Mouse (Mus musculus): ENCODE results near the gene Lin7a. TPM values are rescaled to one million over a fixed set of nuclear protein-coding genes. Genes with fewer than 3 reads are reported as not detected.

Gene Lin7a
- polyA plus RNA-seq, 1 experiment from 2014 or later = 37.0 TPM

GRCm38 (mm10) chr10:107274785-107275184 is 3.3 kb downstream of the Lin7a start:
- no peak overlapping the region for H3K27ac ChIP-seq (replicated peaks; ENCODE audit: low read depth, low read length)
- 58% methylated on average over 3 of the region's 3 CpGs for WGBS
- no peak overlapping the region for H3K9ac ChIP-seq (replicated peaks; ENCODE audit: low read length)
- DNase-seq = peak; percentile 61
- no peak for ATAC-seq (ENCODE audit: low FRiP score, low TSS enrichment)
- no peaks in the 10 kb centered on the region for H3K36me3 ChIP-seq (ENCODE audit: control insufficient read depth, insufficient read depth, low read length)
- H3K4me1 ChIP-seq (ENCODE audit: control insufficient read depth, insufficient read depth, low read length) = no peaks in the 10 kb centered on the region
- no peaks in the 10 kb centered on the region for H3K9me3 ChIP-seq (ENCODE audit: control insufficient read depth, low read length)
- H3K4me3 ChIP-seq (replicated peaks; ENCODE audit: low read depth, low read length) = no peak overlapping the region
- H3K4me2 ChIP-seq (ENCODE audit: low read length) = no peak overlapping the region
- peaks cover 3% of the 10 kb centered on the region; the same call in 1 of the 2 replicates for H3K27me3 ChIP-seq (ENCODE audit: control insufficient read depth, insufficient read depth, low read length)

- ATAC-seq (ENCODE audit: low FRiP score, low TSS enrichment) = no peak
- DNase-seq = no peak
- Histone ChIP-seq H3K36me3 (ENCODE audit: control insufficient read depth, insufficient read depth, low read length) (no peaks in the 10 kb centered on the region), H3K27ac (replicated peaks; ENCODE audit: low read depth, low read length) (no peak overlapping the region), H3K4me2 (ENCODE audit: low read length) (no peak overlapping the region), H3K4me1 (ENCODE audit: control insufficient read depth, insufficient read depth, low read length) (no peaks in the 10 kb centered on the region), H3K9me3 (ENCODE audit: control insufficient read depth, low read length) (no peaks in the 10 kb centered on the region), H3K9ac (replicated peaks; ENCODE audit: low read length) (no peak overlapping the region), H3K27me3 (ENCODE audit: control insufficient read depth, insufficient read depth, low read length) (no peaks in the 10 kb centered on the region), H3K4me3 (replicated peaks; ENCODE audit: low read depth, low read length) (no peak overlapping the region)
- WGBS = 87% methylated on average over 2 of the region's 2 CpGs
These were observed 5.2 kb downstream of the Lin7a start for GRCm38 (mm10) chr10:107276647-107277046.

GRCm38 (mm10) chr10:107293934-107294664 is 22.6 kb downstream of the Lin7a start:
- DNase-seq (no peak), ATAC-seq (ENCODE audit: low FRiP score, low TSS enrichment) (no peak)
- Histone ChIP-seq H3K4me2 (ENCODE audit: low read length) (no peak overlapping the region), H3K4me1 (ENCODE audit: control insufficient read depth, insufficient read depth, low read length) (no peaks in the 10 kb centered on the region), H3K27ac (replicated peaks; ENCODE audit: low read depth, low read length) (no peak overlapping the region), H3K36me3 (ENCODE audit: control insufficient read depth, insufficient read depth, low read length) (no peaks in the 10 kb centered on the region), H3K4me3 (replicated peaks; ENCODE audit: low read depth, low read length) (no peak overlapping the region), H3K9me3 (ENCODE audit: control insufficient read depth, low read length) (no peaks in the 10 kb centered on the region), H3K9ac (replicated peaks; ENCODE audit: low read length) (no peak overlapping the region), H3K27me3 (ENCODE audit: control insufficient read depth, insufficient read depth, low read length) (no peaks in the 10 kb centered on the region)
- WGBS = 65% methylated on average over 7 of the region's 7 CpGs

GRCm38 (mm10) chr10:107300587-107301248 is 29.2 kb downstream of the Lin7a start:
- DNase-seq = no peak
- H3K36me3 ChIP-seq (ENCODE audit: control insufficient read depth, insufficient read depth, low read length) = no peaks in the 10 kb centered on the region
- no peak overlapping the region for H3K4me2 ChIP-seq (ENCODE audit: low read length)
- H3K9me3 ChIP-seq (ENCODE audit: control insufficient read depth, low read length) = no peaks in the 10 kb centered on the region
- H3K4me3 ChIP-seq (replicated peaks; ENCODE audit: low read depth, low read length) = no peak overlapping the region
- 84% methylated on average over 2 of the region's 2 CpGs for WGBS
- ATAC-seq (ENCODE audit: low FRiP score, low TSS enrichment) = no peak
- H3K27me3 ChIP-seq (ENCODE audit: control insufficient read depth, insufficient read depth, low read length) = no peaks in the 10 kb centered on the region
- H3K27ac ChIP-seq (replicated peaks; ENCODE audit: low read depth, low read length) = no peak overlapping the region
- no peaks in the 10 kb centered on the region for H3K4me1 ChIP-seq (ENCODE audit: control insufficient read depth, insufficient read depth, low read length)
- H3K9ac ChIP-seq (replicated peaks; ENCODE audit: low read length) = no peak overlapping the region

GRCm38 (mm10) chr10:107310964-107311490 is 39.5 kb downstream of the Lin7a start:
- Histone ChIP-seq H3K9me3 (ENCODE audit: control insufficient read depth, low read length) (no peaks in the 10 kb centered on the region), H3K27me3 (ENCODE audit: control insufficient read depth, insufficient read depth, low read length) (no peaks in the 10 kb centered on the region), H3K9ac (replicated peaks; ENCODE audit: low read length) (no peak overlapping the region), H3K36me3 (ENCODE audit: control insufficient read depth, insufficient read depth, low read length) (no peaks in the 10 kb centered on the region), H3K4me2 (ENCODE audit: low read length) (no peak overlapping the region), H3K4me3 (replicated peaks; ENCODE audit: low read depth, low read length) (no peak overlapping the region), H3K27ac (replicated peaks; ENCODE audit: low read depth, low read length) (no peak overlapping the region), H3K4me1 (ENCODE audit: control insufficient read depth, insufficient read depth, low read length) (no peaks in the 10 kb centered on the region)
- DNase-seq (no peak), ATAC-seq (ENCODE audit: low FRiP score, low TSS enrichment) (no peak)
- 88% methylated on average over 5 of the region's 5 CpGs for WGBS

- 94% methylated on average over 4 of the region's 4 CpGs for WGBS
- no peak for ATAC-seq (ENCODE audit: low FRiP score, low TSS enrichment)
These were observed 41.1 kb downstream of the Lin7a start for GRCm38 (mm10) chr10:107312609-107313008.

GRCm38 (mm10) chr10:107313395-107313794 is 41.9 kb downstream of the Lin7a start:
- WGBS = 41% methylated on average over 3 of the region's 3 CpGs
- H3K9me3 ChIP-seq (ENCODE audit: control insufficient read depth, low read length) = no peaks in the 10 kb centered on the region

More at GRCm38 (mm10) chr10:107312609-107313008, 41.1 kb downstream of the Lin7a start:
- Histone ChIP-seq H3K27ac (replicated peaks; ENCODE audit: low read depth, low read length) (no peak overlapping the region), H3K4me2 (ENCODE audit: low read length) (no peak overlapping the region), H3K9me3 (ENCODE audit: control insufficient read depth, low read length) (no peaks in the 10 kb centered on the region), H3K4me3 (replicated peaks; ENCODE audit: low read depth, low read length) (no peak overlapping the region), H3K36me3 (ENCODE audit: control insufficient read depth, insufficient read depth, low read length) (no peaks in the 10 kb centered on the region), H3K27me3 (ENCODE audit: control insufficient read depth, insufficient read depth, low read length) (no peaks in the 10 kb centered on the region), H3K9ac (replicated peaks; ENCODE audit: low read length) (no peak overlapping the region), H3K4me1 (ENCODE audit: control insufficient read depth, insufficient read depth, low read length) (no peaks in the 10 kb centered on the region)
- no peak for DNase-seq

GRCm38 (mm10) chr10:107315251-107315650 is 43.8 kb downstream of the Lin7a start:
- H3K27me3 ChIP-seq (ENCODE audit: control insufficient read depth, insufficient read depth, low read length) = no peaks in the 10 kb centered on the region
- no peak for DNase-seq
- no peak overlapping the region for H3K27ac ChIP-seq (replicated peaks; ENCODE audit: low read depth, low read length)
- H3K4me2 ChIP-seq (ENCODE audit: low read length) = no peak overlapping the region
- no peak overlapping the region for H3K9ac ChIP-seq (replicated peaks; ENCODE audit: low read length)
- no peak for ATAC-seq (ENCODE audit: low FRiP score, low TSS enrichment)
- H3K4me1 ChIP-seq (ENCODE audit: control insufficient read depth, insufficient read depth, low read length) = no peaks in the 10 kb centered on the region
- H3K4me3 ChIP-seq (replicated peaks; ENCODE audit: low read depth, low read length) = no peak overlapping the region
- H3K36me3 ChIP-seq (ENCODE audit: control insufficient read depth, insufficient read depth, low read length) = no peaks in the 10 kb centered on the region
- H3K9me3 ChIP-seq (ENCODE audit: control insufficient read depth, low read length) = no peaks in the 10 kb centered on the region

More at GRCm38 (mm10) chr10:107313395-107313794, 41.9 kb downstream of the Lin7a start:
- no peaks in the 10 kb centered on the region for H3K4me1 ChIP-seq (ENCODE audit: control insufficient read depth, insufficient read depth, low read length)
- no peak overlapping the region for H3K27ac ChIP-seq (replicated peaks; ENCODE audit: low read depth, low read length)
- no peak overlapping the region for H3K4me2 ChIP-seq (ENCODE audit: low read length)
- ATAC-seq (ENCODE audit: low FRiP score, low TSS enrichment) (no peak), DNase-seq (no peak)
- no peak overlapping the region for H3K4me3 ChIP-seq (replicated peaks; ENCODE audit: low read depth, low read length)
- H3K36me3 ChIP-seq (ENCODE audit: control insufficient read depth, insufficient read depth, low read length) = no peaks in the 10 kb centered on the region
- H3K27me3 ChIP-seq (ENCODE audit: control insufficient read depth, insufficient read depth, low read length) = no peaks in the 10 kb centered on the region
- no peak overlapping the region for H3K9ac ChIP-seq (replicated peaks; ENCODE audit: low read length)

- 61% methylated on average over 5 of the region's 5 CpGs for WGBS
- H3K4me2 ChIP-seq (ENCODE audit: low read length) = no peak overlapping the region
- H3K4me1 ChIP-seq (ENCODE audit: control insufficient read depth, insufficient read depth, low read length) = no peaks in the 10 kb centered on the region
- DNase-seq = no peak
- no peak overlapping the region for H3K27ac ChIP-seq (replicated peaks; ENCODE audit: low read depth, low read length)
- no peak for ATAC-seq (ENCODE audit: low FRiP score, low TSS enrichment)
- H3K9me3 ChIP-seq (ENCODE audit: control insufficient read depth, low read length) = no peaks in the 10 kb centered on the region
- no peaks in the 10 kb centered on the region for H3K27me3 ChIP-seq (ENCODE audit: control insufficient read depth, insufficient read depth, low read length)
- H3K36me3 ChIP-seq (ENCODE audit: control insufficient read depth, insufficient read depth, low read length) = no peaks in the 10 kb centered on the region
- H3K4me3 ChIP-seq (replicated peaks; ENCODE audit: low read depth, low read length) = no peak overlapping the region
- H3K9ac ChIP-seq (replicated peaks; ENCODE audit: low read length) = no peak overlapping the region
These were observed 44.2 kb downstream of the Lin7a start for GRCm38 (mm10) chr10:107315681-107316080.
